Mouse (Mus musculus): ENCODE results near the gene Polr2c.

- TF ChIP-seq CTCF (IDR thresholded peaks at IDR 0.05; ENCODE audit: borderline replicate concordance, extremely low read depth, insufficient read depth, insufficient read length) (no peak), POLR2A (IDR thresholded peaks at IDR 0.05; ENCODE audit: borderline replicate concordance, extremely low read depth, insufficient read depth, insufficient read length, poor library complexity, severe bottlenecking) (no peak)
These were observed 50.5 kb downstream of the Polr2c start for GRCm38 (mm10) chr8:94907591-94908300.
